Mouse (Mus musculus): ENCODE measurements around the gene Cdk5rap3. TPM values are rescaled to one million over a fixed set of nuclear protein-coding genes. Genes with fewer than 3 reads are reported as not detected.

The Cdk5rap3 gene
- total RNA-seq, 2 experiments from 2014 or later, result 21.0 to 25.3 TPM

DNA sequence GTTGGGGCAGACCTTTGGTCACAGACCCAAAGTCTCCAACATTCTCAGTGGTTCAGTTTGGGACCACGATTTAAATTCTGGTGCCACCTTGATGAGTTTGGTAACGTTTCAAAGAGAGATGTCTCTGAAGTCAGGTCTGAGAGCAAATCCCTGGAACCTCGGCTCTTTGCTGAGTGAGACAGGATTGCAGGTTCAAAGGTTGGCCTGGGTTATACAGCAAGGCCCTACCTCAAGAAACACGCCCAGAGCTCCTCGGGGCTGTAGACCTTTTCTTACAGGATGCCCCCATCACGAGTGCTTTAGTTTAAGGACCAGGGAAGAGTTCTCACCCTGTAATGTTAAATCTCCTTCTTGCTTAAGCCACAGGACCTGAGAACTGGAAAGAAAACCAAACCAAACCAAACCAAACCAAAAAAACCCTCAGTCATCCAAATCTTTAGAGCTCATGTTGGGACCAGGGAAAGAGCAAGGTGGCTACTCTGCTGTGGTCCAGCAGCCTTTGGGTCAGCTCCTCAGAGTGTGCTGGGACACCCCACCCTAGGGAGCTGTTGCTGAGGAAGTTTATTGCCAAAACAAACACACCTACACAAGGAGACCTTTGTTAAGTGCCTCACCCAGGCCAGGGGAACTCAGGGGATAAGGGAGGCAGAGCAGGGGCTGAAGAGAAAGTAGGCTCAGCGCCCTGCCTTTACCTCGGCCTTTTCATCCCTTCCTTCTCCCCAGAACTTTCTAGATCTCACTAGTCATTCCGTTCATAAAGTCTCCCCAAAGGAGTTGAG is 19.8 kb upstream of the Cdk5rap3 start:
- no peak for DNase-seq
- intact Hi-C loops (cut with DNase I), result no loop called here

DNA sequence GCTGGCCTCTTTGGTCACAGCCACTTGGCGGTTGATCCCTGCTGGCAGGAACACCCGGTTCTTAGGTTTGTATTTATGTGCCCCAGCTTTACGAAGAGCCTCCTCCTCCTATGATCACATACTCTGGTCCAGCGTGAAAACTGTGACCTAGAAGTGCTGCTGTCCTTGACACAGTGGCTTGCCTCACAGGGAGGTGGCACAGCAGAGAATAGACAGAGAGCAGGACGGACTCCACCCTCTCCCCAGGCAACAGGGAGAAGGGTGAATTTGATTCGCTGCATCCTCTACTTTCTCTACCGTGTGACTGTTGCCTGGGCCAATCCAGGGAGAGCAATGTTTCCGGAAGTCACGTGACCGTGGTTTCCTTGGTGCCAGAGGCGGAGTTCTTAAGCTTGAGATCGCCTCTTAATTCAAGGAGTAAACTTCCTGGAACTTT is 18.6 kb upstream of the Cdk5rap3 start:
- intact Hi-C loops (cut with DNase I), result no loop called here
- peak in 1 of 2 experiments; percentile 35 for DNase-seq

DNA sequence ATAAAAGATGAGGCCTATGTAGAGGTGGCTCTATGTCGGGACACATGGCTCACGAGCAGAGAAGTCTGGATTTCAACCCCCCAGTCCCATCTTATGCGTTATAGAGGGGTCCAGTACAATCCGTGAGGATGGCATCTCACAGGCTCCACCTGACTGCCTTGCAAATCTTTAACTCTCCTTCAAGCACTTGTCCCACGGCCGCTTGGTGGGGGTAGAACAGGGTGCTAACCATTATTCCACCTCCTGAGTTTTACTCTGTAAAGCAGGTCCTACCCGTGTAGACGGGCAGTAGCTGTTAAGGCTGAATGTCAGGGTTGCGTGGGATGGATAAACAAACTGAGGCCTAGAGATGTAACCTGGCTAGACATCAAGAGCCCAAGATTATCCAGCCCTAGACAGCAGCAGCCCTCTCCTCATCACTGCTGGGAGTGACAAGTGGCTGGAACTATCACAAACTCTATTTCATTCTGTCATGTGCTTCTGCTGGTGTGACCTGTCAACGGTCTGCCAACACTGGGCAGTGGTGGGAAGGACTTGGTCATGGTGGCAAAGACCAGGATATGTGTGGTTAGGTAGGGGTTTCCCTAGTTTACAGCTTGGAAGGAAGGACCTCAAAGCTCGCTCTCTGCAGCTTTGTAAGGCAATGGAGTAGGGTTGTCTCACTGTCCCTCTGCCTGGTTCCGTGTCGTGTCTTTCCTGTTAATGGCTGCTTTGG is 17.4 kb upstream of the Cdk5rap3 start:
- no peak for DNase-seq
- intact Hi-C loops (cut with DNase I), result no loop called here

DNA sequence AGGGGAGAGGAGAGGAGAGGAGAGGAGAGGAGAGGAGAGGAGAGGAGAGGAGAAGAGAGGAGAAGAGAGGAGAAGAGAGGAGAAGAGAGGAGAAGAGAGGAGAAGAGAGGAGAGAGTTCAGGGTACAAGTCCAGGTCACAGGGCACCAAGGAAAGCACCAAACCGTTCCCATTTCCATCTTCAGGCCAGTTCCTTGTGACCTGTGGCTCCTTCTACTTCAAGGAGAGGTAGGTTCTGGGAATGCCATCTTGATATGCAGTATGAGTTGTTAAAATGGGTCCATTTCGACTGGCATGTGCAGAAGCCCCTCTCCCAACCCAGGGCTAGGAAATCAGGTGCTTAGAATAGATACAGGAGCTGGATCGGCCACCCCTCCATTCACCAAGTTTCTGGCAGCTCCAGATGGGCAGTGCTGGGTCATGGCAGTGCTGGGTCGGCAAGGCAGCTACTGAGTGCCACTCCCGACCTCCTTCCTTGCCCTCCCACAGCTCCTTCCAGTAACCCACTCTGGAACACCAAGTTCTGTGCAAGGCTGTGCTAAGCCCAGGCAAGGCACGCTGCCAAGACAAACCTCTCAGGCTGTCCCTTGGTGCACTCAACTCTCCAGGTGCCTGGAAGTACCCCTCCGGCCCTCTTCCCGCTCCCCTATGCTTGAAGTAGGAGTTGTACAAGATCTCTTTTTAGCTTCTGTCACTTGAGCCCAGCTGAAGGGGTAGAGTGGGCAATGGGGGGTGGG is 15.2 kb upstream of the Cdk5rap3 start:
- intact Hi-C loops (cut with DNase I), result no loop called here
- no peak for DNase-seq

DNA sequence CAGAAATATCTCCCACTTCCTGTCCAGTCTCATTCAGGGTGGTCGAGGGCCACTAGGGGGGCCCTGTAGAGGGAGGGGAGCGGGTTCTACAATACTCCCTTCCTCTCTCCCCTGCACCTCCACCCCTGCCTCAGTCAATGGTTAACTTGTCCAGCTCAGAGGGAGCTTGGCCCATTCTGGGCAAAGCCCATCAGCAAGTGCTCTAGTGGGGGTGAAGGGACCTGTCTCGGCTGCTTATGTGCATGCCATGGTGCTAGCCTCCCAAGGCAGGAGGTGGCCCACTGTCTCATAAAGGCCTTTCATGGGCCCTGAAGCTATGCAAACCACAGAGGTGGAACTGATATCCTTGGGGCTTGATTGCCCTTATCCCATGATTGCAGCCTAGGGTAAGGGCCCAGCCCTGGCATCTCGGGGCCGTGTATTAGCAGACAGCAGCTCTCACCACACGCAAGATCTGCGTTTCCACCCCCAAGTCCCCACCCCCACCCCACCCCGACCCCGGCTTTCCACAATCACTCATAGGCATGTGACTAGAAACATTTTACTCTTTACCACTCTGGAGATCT is 13.6 kb upstream of the Cdk5rap3 start:
- DNase-seq, result no peak
- intact Hi-C loops (cut with DNase I), result no loop called here

DNA sequence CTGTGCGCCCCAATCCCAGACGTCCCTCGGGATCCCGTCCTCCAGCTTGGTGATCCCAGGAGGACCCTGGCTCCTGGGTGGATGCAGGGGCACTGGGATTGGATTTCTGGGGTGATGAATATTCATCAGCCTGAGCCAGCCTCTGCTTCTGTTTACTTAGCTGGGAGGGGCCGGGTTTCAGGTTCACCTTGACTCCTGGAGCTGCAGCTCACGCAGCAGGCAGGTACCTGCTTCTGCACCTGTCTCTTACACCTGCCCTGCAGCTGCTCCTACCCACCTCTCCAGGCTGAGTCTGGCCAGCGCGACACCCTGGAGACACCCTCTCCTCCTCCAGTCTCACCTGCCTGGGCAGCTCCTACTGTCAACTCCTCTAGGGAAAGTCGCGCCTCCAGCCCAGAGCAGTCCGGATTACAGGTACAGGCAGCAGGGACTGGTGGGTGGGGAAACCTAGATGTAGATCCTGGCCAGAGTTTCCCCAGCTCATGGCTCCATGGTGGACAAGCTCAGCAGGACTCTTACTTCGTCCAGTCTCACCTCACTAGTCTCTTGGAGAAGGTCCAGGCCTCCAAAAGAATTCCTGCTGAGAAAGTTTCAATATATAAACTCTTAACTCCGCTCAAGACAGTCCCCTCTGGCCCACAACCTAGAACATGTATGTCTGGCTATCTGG is 12.9 kb upstream of the Cdk5rap3 start:
- no peak for DNase-seq
- intact Hi-C loops (cut with DNase I), result no loop called here

DNA sequence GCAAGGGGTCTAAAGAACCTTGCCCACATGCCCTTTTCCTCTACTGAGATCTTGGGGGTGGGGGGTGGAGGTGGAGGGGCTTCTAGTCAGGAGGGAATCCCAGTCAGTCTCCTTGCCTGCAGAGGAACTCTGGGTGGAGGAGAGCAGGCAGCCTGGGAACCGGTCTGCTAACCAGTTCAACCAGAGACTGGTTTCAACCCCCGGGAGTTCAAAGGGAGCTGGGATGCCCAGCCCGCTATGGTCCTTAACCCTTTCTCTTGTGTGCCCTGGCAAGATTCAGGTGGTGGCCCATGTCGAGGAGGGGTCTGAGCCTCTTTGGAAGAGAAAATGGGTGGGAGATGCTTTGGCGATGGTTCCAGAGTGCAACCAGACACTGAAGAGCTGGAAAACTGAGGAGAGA is 12.4 kb upstream of the Cdk5rap3 start:
- intact Hi-C loops (cut with DNase I), result no loop called here
- no peak for DNase-seq

DNA sequence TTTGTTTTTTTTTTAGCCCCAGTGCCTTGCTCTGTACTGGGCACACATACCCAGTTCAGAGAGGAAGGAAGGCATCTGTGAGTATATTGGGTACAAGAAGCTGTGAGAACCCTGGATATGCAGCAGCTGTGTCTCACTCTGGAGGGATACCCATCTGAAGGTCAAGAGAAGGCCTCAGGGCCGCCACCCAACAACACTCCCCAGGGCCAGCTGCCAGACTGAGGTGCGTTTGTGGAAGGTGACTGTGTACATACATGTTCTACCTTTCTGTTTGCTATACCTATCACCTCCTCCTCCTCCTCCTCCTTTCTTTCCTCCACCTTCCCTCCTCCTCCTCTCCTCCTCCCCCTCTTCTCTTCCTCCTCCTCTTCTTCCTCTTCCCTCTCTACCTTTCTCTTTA is 11.8 kb upstream of the Cdk5rap3 start, which contains the start of gene Prr15l:
Gene Prr15l (plus strand): TSS at position 17 of the 400 bp plus-strand sequence.
- DNase-seq, result no peak
- intact Hi-C loops (cut with DNase I), result no loop called here

DNA sequence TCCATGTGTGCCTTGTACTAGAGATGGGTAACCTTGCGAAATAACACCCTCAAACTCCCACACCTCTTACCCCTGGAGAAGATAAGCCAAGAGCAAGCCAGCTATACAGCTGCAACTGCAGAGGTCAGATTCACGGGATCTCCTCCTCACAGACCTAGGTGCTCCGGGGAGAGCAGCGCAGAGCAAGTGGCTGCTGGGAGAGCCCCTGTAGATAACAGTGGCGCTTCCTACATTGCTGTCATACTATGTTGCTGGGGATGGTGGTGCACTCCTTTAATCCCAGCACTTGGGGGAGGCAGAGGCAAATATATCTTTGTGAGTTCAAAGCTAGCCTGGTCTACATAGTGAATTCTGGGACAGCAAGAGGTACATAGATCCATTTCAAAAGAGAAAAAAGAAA is 10.3 kb upstream of the Cdk5rap3 start:
- intact Hi-C loops (cut with DNase I), result no loop called here

DNA sequence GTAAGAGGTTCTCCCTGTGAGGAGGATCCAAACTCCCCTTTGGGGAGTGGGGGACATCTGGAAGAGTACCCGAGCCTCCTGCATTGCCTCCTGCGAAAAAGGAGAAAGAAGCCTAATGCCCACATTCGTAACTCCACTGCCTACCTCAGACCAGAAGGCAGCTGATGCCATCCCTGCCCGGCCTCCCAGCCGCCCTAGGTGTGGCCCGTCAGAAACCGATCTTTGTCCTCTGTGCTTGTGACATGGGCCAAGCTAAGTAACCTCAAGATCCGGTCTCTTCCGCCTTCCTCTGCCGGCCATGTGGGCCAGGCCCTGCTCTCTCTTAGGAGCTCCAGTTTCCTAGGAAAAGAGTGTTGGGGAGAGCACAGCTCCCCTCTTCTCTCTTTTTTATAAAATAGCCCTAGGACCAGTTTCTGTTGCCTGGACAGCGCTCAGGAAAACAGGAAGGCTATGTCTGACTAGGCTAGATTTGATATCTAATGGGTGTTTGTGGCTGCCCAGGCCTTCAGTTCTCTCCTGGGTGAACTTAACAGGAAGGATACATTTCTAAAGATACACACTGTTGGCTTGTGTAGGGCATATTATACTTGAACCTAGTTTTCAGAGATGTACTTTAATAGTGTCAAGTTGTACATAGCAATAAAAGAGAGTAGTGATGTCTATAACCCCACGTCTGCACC is 9.3 kb upstream of the Cdk5rap3 start:
- DNase-seq, result no peak
- intact Hi-C loops (cut with DNase I), result no loop called here

More for the DNA sequence above, 10.3 kb upstream of the Cdk5rap3 start:
- no peak for DNase-seq

DNA sequence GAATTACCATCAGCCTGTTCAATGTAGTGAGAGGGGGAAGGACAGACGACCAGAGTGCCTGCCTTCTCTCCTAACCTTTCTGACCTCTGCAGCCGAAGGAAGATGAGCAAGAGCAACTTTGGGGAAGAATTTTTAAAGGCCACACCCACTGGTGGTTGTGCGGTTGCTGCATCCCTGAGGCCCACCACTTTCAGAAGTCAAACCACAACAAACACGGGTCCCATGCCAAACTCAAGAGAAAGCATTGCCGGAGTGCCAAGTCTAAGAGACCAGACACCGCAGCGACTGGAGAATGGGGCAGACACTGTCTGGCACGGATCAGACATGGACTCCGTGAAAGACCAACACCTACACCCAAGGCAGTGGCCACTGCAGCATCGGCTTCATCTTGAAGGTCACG is 8.6 kb upstream of the Cdk5rap3 start:
- intact Hi-C loops (cut with DNase I), result no loop called here
- no peak for DNase-seq

DNA sequence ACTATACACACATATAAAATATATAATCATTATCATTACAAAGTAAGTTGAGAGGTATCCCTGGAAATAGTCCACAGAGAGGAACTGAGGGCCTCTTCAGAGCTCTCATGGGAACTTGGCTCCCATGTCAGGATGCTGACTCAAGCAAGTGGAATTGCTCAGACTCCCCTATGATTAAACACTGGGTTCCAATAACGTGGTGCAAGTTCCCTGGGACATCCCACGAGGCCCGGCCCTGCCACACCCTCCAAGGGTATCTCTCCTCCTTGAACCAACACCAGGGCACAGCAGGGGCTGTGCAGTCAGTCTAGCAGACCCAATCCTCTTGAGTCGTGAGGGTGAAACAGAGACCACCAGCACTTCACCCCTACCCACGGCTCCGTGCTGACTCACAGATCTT is 2.7 kb upstream of the Cdk5rap3 start:
- intact Hi-C loops (cut with DNase I), result loop anchor here (2.0 kb wide), 2 partner anchors 42 to 106 kb away; no protein-coding TSS in a partner anchor

DNA sequence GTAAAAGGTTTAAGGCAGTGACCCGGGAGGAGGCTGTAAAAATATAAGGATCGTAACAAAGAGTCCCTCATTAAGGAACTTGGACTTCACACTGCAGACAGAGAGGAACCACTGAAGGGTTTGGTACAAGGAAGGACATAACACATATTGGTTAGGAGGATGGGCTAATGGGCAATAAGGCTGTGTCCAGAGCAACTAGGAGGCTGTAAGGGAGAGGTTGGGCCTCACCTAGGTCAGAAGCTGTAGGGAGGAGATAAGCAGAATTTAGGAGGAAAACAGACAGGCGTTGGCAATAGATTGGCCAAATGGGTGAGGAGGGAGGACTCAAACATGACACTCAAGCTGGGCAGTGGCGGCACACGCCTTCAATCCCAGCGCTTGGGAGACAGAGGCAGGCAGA is 1.1 kb upstream of the Cdk5rap3 start:
- no peak for DNase-seq
- intact Hi-C loops (cut with DNase I), result no loop called here

More for the DNA sequence above, 2.7 kb upstream of the Cdk5rap3 start:
- no peak for DNase-seq

DNA sequence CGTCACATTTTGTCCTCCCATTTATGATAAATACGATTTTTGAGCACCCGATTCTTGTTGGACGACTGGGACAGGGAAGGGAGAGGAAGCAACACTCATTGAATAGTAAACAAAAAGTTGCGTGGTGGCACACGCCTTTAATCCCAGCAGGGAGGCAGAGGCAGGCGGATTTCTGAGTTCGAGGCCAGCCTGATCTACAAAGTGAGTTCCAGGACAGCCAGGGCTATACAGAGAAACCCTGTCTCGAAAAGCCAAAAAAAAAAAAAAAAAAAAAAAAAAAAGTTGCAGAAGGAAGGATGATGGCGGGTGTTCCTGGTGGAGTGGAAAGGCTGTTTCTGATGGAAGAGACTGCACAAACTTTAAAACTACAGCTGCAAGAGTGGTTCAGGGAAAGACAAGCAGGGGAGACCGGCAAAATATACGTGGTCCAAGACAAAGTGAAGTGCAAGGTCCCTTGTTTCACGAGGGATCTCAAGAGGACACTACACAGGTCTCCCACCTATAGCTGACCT is 645 bp upstream of the Cdk5rap3 start:
- intact Hi-C loops (cut with DNase I), result no loop called here
- DNase-seq, result no peak

DNA sequence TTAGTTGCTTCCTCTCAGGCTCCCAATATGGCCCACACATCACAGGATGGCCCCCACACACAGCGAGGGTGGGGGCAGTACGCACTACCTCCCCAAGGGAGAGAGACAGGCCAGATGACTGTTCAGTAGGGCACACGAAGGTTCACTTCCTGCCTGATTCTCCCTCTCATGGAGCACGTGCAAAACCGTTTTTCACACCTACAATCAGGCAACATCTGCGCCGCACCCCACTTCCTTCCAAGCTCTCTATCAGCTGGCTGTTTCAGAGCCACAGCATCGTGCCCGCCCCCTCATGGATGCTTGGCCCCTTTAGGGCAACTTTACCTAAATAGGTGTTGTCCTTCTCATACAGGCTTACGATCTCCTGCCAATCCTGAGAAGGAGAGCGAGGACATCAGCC is 3.6 kb downstream of the Cdk5rap3 start:
- intact Hi-C loops (cut with DNase I), result loop anchor here (5.0 kb wide), 1 partner anchor 145 kb away; no protein-coding TSS in a partner anchor
- no peak for DNase-seq

DNA sequence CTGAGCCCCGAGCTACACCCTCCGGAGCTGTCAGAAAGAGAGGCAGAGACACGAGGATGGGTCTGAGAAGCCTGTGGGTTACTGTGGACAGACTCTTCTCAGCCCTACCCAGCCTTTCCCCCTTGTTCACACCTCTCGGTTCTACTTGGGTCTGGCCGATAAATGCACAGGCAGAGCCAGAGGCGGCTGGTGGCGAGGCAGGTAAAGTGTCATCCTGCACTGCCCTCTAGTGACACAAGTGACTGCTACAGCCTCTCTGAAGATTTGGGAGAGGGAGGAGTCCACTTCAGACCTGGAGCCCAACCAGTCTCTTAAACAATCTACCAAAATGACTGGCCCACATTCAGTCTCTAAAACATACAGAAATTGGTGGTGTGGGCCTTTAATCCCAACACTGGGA is 6.3 kb downstream of the Cdk5rap3 start:
- intact Hi-C loops (cut with DNase I), result loop anchor here (1.0 to 5.0 kb wide), 2 partner anchors 43 to 143 kb away; no protein-coding TSS in a partner anchor
- DNase-seq, result peak; percentile 54 to 57

DNA sequence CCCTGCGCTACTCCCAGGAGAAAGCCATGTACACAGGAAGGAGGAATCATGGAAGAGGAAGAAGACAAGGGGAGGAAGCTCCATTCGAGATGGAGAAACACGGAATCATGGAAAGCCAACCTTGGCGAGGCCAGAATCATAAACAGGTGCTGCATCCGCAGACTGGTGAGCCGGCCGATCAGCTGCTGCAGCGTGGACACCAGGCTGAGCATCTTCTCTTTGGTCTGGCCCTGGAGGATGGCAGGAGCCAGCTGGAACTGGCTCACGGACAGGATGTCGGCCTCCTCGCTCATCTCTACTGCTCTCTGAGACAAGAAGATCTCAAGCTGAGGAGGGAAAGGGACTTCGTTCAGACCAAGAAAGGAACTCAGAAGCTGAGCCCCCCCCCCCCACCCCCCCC is 7.7 kb downstream of the Cdk5rap3 start:
- no peak for DNase-seq
- intact Hi-C loops (cut with DNase I), result no loop called here

DNA sequence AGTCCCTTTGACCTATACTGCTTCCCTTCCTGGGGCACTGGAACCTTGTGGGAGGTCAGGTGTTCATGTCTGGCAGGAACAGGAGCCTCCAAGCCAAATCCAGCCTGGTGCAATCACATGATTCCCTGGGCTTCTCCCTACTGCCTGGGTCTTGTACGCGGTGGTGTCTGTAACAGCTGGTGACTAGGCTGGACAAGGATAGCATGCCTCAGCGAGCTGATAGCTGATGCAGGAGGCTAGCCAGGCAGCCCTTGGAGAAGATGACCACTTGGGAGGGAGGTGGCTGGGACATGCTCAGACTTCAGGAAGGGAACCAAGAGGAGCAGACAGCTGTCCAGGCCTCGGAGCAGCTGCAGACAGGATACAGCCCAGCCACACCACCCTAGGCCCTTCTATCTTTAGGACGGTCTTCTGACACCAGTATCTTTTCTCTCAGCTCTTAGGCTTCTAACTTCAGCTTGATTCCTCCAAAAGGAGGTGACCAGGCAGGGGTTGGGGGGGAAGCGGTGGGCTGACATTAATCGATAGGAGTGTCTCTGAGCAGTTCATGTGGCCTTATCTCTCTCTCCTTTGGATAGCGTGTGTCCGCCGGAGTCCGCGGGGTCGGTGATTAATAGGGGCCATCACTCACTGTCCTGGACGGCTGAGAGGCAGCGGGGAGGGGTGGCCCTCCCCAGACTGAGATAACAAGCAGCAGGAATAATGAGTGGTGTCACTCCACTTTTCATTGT is 9.7 kb downstream of the Cdk5rap3 start:
- peak; percentile 59 to 60 for DNase-seq
- intact Hi-C loops (cut with DNase I), result no loop called here

All from gastrocnemius, postnatal 36 days (tissue).